Mouse (Mus musculus): ENCODE measurements around the gene Arhgef15. TPM values are rescaled to one million over a fixed set of nuclear protein-coding genes. Genes with fewer than 3 reads are reported as not detected.
A peak's percentile ranks its signal among the peaks of the same experiment; 100 is the strongest.
"Not testable (repeated sequence)": the region's sequence is repeated elsewhere in the genome, so short reads cannot be mapped to it uniquely, and the experiment has no call there.

Gene Arhgef15
- total RNA-seq (2021), result 10 to 100 TPM; 28.1 to 32.4 TPM

GRCm38 (mm10) chr11:68957308-68957707 is at the start of gene Arhgef15:
Gene Arhgef15, minus strand, starts transcription at chr11:68957480.
- intact Hi-C loops (cut with DNase I), result no loop called here
- DNase-seq (ENCODE audit: low spot score), result no peak

- intact Hi-C loops (cut with DNase I); DNase-seq (ENCODE audit: low spot score): not testable (repeated sequence)
Measured at GRCm38 (mm10) chr11:69006575-69006974, 49.3 kb upstream of the Arhgef15 start.

GRCm38 (mm10) chr11:69005193-69005592 is 47.9 kb upstream of the Arhgef15 start:
- intact Hi-C loops (cut with DNase I), result no loop called here
- DNase-seq (ENCODE audit: low spot score), result no peak

- no peak for DNase-seq (ENCODE audit: low spot score)
- intact Hi-C loops (cut with DNase I), result no loop called here
Measured at GRCm38 (mm10) chr11:69003592-69003991, 46.3 kb upstream of the Arhgef15 start.

GRCm38 (mm10) chr11:69002782-69003181 is 45.5 kb upstream of the Arhgef15 start:
- DNase-seq (ENCODE audit: low spot score); intact Hi-C loops (cut with DNase I): not testable (repeated sequence)

- intact Hi-C loops (cut with DNase I), result no loop called here
- DNase-seq (ENCODE audit: low spot score), result no peak
Measured at GRCm38 (mm10) chr11:68997080-68997479, 39.8 kb upstream of the Arhgef15 start.

GRCm38 (mm10) chr11:68994377-68994776 is 37.1 kb upstream of the Arhgef15 start:
- no peak for DNase-seq (ENCODE audit: low spot score)

GRCm38 (mm10) chr11:68993122-68993521 is 35.8 kb upstream of the Arhgef15 start:
- intact Hi-C loops (cut with DNase I), result no loop called here

More at GRCm38 (mm10) chr11:68994377-68994776, 37.1 kb upstream of the Arhgef15 start:
- intact Hi-C loops (cut with DNase I), result no loop called here

GRCm38 (mm10) chr11:68988341-68988740 is 31.1 kb upstream of the Arhgef15 start:
- intact Hi-C loops (cut with DNase I), result no loop called here

More at GRCm38 (mm10) chr11:68993122-68993521, 35.8 kb upstream of the Arhgef15 start:
- DNase-seq (ENCODE audit: low spot score), result no peak

GRCm38 (mm10) chr11:68987365-68987882 is 30.1 kb upstream of the Arhgef15 start:
- DNase-seq (ENCODE audit: low spot score), result no peak
- intact Hi-C loops (cut with DNase I), result no loop called here

More at GRCm38 (mm10) chr11:68988341-68988740, 31.1 kb upstream of the Arhgef15 start:
- no peak for DNase-seq (ENCODE audit: low spot score)

- intact Hi-C loops (cut with DNase I), result loop anchor here (1.0 kb wide), 2 partner anchors 17 to 79 kb away; no protein-coding TSS in a partner anchor
- DNase-seq (ENCODE audit: low spot score), result peak; percentile 40
Measured at GRCm38 (mm10) chr11:68982639-68983369, 25.5 kb upstream of the Arhgef15 start.

- DNase-seq (ENCODE audit: low spot score), result no peak
- intact Hi-C loops (cut with DNase I), result no loop called here
Measured at GRCm38 (mm10) chr11:68980919-68981318, 23.6 kb upstream of the Arhgef15 start.

GRCm38 (mm10) chr11:68979320-68979733 is 22.0 kb upstream of the Arhgef15 start:
- intact Hi-C loops (cut with DNase I), result no loop called here
- DNase-seq (ENCODE audit: low spot score), result no peak

- intact Hi-C loops (cut with DNase I), result no loop called here
- DNase-seq (ENCODE audit: low spot score), result no peak
Measured at GRCm38 (mm10) chr11:68975601-68976000, 18.3 kb upstream of the Arhgef15 start.

- DNase-seq (ENCODE audit: low spot score), result no peak
- intact Hi-C loops (cut with DNase I), result no loop called here
Measured at GRCm38 (mm10) chr11:68975085-68975484, 17.8 kb upstream of the Arhgef15 start, which contains the start of gene Rangrf. Gene Rangrf, minus strand, starts transcription at chr11:68975185.

GRCm38 (mm10) chr11:68974059-68974450 is 16.8 kb upstream of the Arhgef15 start:
- DNase-seq (ENCODE audit: low spot score), result no peak
- intact Hi-C loops (cut with DNase I), result no loop called here

- intact Hi-C loops (cut with DNase I), result not testable (repeated sequence)
- DNase-seq (ENCODE audit: low spot score), result peak; percentile 78
Measured at GRCm38 (mm10) chr11:68973250-68974058, 16.2 kb upstream of the Arhgef15 start.

- no peak for DNase-seq (ENCODE audit: low spot score)
- intact Hi-C loops (cut with DNase I), result no loop called here
Measured at GRCm38 (mm10) chr11:68970232-68970631, 13.0 kb upstream of the Arhgef15 start.

- no peak for DNase-seq (ENCODE audit: low spot score)
- intact Hi-C loops (cut with DNase I), result loop anchor here (5.0 kb wide), 2 partner anchors 66 to 69 kb away; partner anchors contain the start of gene Rpl26
Measured at GRCm38 (mm10) chr11:68968752-68969151, 11.5 kb upstream of the Arhgef15 start.
